Mouse (Mus musculus): ENCODE results near the gene Olfr541.
"Not testable (repeated sequence)": the region's sequence is repeated elsewhere in the genome, so short reads cannot be mapped to it uniquely, and the experiment has no call there.

Gene Olfr541

DNA sequence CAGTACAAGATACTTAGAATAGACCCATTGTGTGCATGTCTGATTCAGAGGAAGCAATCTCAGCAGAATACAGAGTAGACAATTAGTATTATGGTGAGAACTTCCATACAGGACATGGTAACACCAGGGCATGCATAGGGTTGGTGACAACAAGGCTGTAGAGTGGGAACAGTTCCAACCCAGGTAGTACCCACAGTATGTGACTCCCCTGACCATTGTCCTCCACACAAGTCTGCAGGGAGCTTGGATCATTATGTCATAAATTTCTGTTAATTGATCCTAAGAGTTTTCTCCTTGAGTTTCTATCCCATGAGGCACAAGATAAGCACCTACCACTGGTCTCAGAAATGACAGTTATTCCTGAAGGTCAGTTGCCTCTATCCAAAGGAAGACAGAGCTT is at the start of gene Olfr541:
Gene Olfr541 (plus strand): TSS at position 301 of the 400 bp plus-strand sequence.
- DNase-seq, result no peak

GRCm38 (mm10) chr7:140659630-140660029 is 37.4 kb upstream of the Olfr541 start, which contains the start of gene Olfr539:
Gene Olfr539, plus strand, starts transcription at chr7:140659930.
- DNase-seq, result no peak

- DNase-seq, result not testable (repeated sequence)
These were observed 26.4 kb upstream of the Olfr541 start for GRCm38 (mm10) chr7:140670693-140671092.

GRCm38 (mm10) chr7:140675863-140676262 is 21.2 kb upstream of the Olfr541 start:
- DNase-seq, result no peak

GRCm38 (mm10) chr7:140679591-140679990 is 17.5 kb upstream of the Olfr541 start:
- not testable (repeated sequence) for DNase-seq

DNA sequence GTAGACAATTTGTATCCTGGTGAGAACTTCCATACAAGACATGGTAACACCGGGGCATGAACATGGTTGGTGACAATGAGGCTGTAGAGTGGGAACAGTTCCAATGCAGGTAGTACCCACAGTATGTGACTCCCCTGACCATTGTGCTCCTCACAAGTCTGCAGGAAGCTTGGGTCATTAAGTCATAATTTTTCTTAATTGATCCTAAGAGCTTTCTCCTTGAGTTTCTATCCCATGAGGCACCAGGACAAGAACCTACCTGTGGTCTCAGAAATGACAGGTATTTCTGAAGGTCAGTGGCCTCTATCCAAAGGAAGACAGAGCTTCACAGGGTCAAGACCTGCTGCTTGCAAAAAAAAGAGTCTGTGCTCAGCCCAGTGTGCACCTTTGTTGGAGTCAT is 15.4 kb upstream of the Olfr541 start, which contains the start of gene Olfr45:
Gene Olfr45 (plus strand): TSS at position 301 of the 400 bp plus-strand sequence.
- DNase-seq, result no peak

GRCm38 (mm10) chr7:140706348-140706747 is 9.3 kb downstream of the Olfr541 start:
- DNase-seq, result no peak

- no peak for DNase-seq
These were observed 10.6 kb downstream of the Olfr541 start for GRCm38 (mm10) chr7:140707536-140708284.

- no peak for DNase-seq
These were observed 20.3 kb downstream of the Olfr541 start for GRCm38 (mm10) chr7:140717155-140718055.

GRCm38 (mm10) chr7:140721095-140721494 is 24.0 kb downstream of the Olfr541 start:
- no peak for DNase-seq

- no peak for DNase-seq
These were observed 28.5 kb downstream of the Olfr541 start for GRCm38 (mm10) chr7:140725558-140725957.

DNA sequence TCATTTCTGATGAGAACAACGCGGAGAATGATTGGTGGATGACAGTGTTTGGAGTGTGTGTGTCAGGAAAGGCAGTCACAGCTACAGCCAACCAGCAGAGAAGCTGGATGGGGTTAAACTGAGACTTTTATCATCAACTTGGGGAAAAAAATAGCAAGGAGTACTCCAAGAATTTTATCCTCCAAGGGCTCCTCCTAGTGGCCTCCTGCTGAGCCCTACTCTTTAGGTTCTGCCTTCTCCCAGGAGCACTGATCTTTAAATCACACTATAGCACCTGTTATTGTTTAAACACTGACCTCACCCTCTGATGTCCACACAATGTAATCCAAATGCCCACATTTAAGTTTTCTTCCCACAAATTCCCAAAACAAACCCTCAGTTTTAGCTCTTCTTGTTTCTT is 36.1 kb downstream of the Olfr541 start:
- no peak for DNase-seq

GRCm38 (mm10) chr7:140747402-140747801 is 50.3 kb downstream of the Olfr541 start:
- no peak for DNase-seq

GRCm38 (mm10) chr7:140748116-140748826 is 51.2 kb downstream of the Olfr541 start:
- no peak for DNase-seq

GRCm38 (mm10) chr7:140748827-140749160 is 51.7 kb downstream of the Olfr541 start:
- DNase-seq, result no peak

DNA sequence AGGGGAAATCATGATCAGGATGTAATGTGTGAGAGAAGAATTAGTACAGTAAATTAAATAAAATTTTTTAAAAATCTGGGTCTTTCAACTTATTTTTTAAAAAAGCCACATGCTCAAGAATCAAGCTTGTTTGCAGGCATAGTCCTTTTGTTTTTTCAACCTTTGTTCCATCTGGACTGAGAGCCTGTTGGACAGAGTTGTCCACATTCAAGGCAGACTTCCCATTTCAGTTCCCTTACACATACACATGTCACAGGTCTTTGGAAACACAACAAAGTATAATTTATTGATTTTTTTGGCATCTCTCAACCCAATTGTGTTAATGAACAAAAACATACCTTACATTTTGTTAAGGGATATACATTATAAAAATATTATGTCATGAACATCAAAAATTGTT is 57.5 kb downstream of the Olfr541 start:
- no peak for DNase-seq
